Mouse (Mus musculus) lung, adult 18-20 months (tissue): Measurements from ENCODE around the gene Esrrg.

Source experiments
- DNase-seq, 2 experiments: peaks; one replicate each; pipeline ENCODE4 v3.0.0; 2022; ENCODE audit warnings: mixed read lengths in 2 of 2

Esrrg gene

GRCm38 (mm10) chr1:187836384-187836783, 227.8 kb downstream of the Esrrg start:
- no peak for DNase-seq

GRCm38 (mm10) chr1:187836876-187837275, 228.3 kb downstream of the Esrrg start:
- DNase-seq = no peak

GRCm38 (mm10) chr1:187841629-187842028, 233.0 kb downstream of the Esrrg start:
- DNase-seq = no peak

GRCm38 (mm10) chr1:187842702-187843101, 234.1 kb downstream of the Esrrg start:
- no peak for DNase-seq

GRCm38 (mm10) chr1:187854148-187854547, 245.6 kb downstream of the Esrrg start:
- DNase-seq = no peak

- DNase-seq = no peak
Measured at GRCm38 (mm10) chr1:187862339-187862738, 253.7 kb downstream of the Esrrg start.

- DNase-seq = no peak
Measured at GRCm38 (mm10) chr1:187868427-187868826, 259.8 kb downstream of the Esrrg start.

GRCm38 (mm10) chr1:187872208-187872607, 263.6 kb downstream of the Esrrg start:
- DNase-seq = no peak

- DNase-seq = no peak
Measured at GRCm38 (mm10) chr1:187872744-187873143, 264.2 kb downstream of the Esrrg start.

GRCm38 (mm10) chr1:187873770-187874169, 265.2 kb downstream of the Esrrg start:
- DNase-seq = no peak

- no peak for DNase-seq
Measured at GRCm38 (mm10) chr1:187887270-187887669, 278.7 kb downstream of the Esrrg start.

GRCm38 (mm10) chr1:187888142-187888541, 279.6 kb downstream of the Esrrg start:
- no peak for DNase-seq

GRCm38 (mm10) chr1:187889096-187889495, 280.5 kb downstream of the Esrrg start:
- DNase-seq = no peak

- DNase-seq = peak; percentile 20 to 25
Measured at GRCm38 (mm10) chr1:187891262-187891661, 282.7 kb downstream of the Esrrg start.

- no peak for DNase-seq
Measured at GRCm38 (mm10) chr1:187895459-187895858, 286.9 kb downstream of the Esrrg start.

GRCm38 (mm10) chr1:187896291-187896690, 287.7 kb downstream of the Esrrg start:
- no peak for DNase-seq

- no peak for DNase-seq
Measured at GRCm38 (mm10) chr1:187896910-187897309, 288.3 kb downstream of the Esrrg start.

- DNase-seq = peak; percentile 34 to 39
Measured at GRCm38 (mm10) chr1:187899541-187899940, 290.9 kb downstream of the Esrrg start.

GRCm38 (mm10) chr1:187900756-187901155, 292.2 kb downstream of the Esrrg start:
- DNase-seq = peak; percentile 39 to 58

- DNase-seq = peak; percentile 15 to 31
Measured at GRCm38 (mm10) chr1:187902176-187902575, 293.6 kb downstream of the Esrrg start.

- peak in 1 of 2 experiments; percentile 19 for DNase-seq
Measured at GRCm38 (mm10) chr1:187904731-187905130, 296.1 kb downstream of the Esrrg start.

- DNase-seq = no peak
Measured at GRCm38 (mm10) chr1:187907407-187907806, 298.8 kb downstream of the Esrrg start.

GRCm38 (mm10) chr1:187907871-187908270, 299.3 kb downstream of the Esrrg start:
- no peak for DNase-seq

GRCm38 (mm10) chr1:187910718-187911117, 302.1 kb downstream of the Esrrg start:
- peak; percentile 32 to 36 for DNase-seq

- no peak for DNase-seq
Measured at GRCm38 (mm10) chr1:187911201-187911600, 302.6 kb downstream of the Esrrg start.

GRCm38 (mm10) chr1:187918303-187918702, 309.7 kb downstream of the Esrrg start:
- no peak for DNase-seq
